Mouse (Mus musculus) brown adipose tissue, adult 24 weeks (tissue): Measurements from ENCODE around the gene Acbd4. TPM values are rescaled to one million over a fixed set of nuclear protein-coding genes. Genes with fewer than 3 reads are reported as not detected.

Experiments
- H3K27ac ChIP-seq: fragments of 200-500 bp; replicated peaks from 2 replicates; pipeline ENCODE4 v1.5.1; 2012; ENCODE audit warnings: low read depth, mild to moderate bottlenecking, low read length
- H3K4me1 ChIP-seq: fragments of 200-500 bp; 2 replicates; pipeline ENCODE4 v1.6.1; 2012; ENCODE audit warnings: low read length, mixed read lengths; ENCODE audit not compliant: control insufficient read depth, insufficient read depth, insufficient read length
- H3K4me3 ChIP-seq: fragments of 200-500 bp; 2 replicates; pipeline ENCODE4 v1.5.1; 2012; ENCODE audit warnings: low read depth, mild to moderate bottlenecking, low read length, moderate library complexity; ENCODE audit not compliant: insufficient read depth
- polyA plus RNA-seq: library from polyadenylated mRNA; stranded (reverse); fragments of >200 nt; gene quantifications from 2 replicates; pipeline ENCODE4 v1.2.4, GENCODE M21; 2012; ENCODE audit not compliant: missing spikeins, insufficient read depth, insufficient read length

The Acbd4 gene
- polyA plus RNA-seq, 1 experiment, result 183 TPM

GRCm38 (mm10) chr11:103099352-103099940, 2.0 kb upstream of the Acbd4 start:
- no peak overlapping the region for H3K27ac ChIP-seq

DNA sequence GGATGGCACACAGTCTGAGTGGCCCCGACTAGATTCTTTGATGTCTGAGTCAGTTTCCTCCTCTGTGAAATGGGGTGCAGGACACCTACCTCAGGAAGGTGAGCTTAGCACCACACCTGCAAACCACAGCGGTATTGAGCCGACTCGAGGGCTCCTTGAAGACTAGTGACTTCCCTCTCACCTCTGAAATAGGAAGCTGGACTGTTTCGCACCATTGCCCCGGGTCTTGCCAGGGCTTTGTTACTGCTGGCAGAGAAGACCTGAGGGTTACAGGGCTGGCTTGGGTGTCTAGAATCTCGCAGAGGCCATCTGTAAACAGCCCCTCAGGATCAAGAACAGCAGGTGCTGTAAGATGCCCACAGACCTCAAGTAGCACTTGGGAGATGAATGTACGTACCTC, 1.1 kb upstream of the Acbd4 start:
- peaks cover 5% of the 10 kb centered on the region; the same call in 1 of the 2 replicates for H3K4me1 ChIP-seq
- no peak overlapping the region for H3K27ac ChIP-seq
- H3K4me3 ChIP-seq, result peak overlapping the region; percentile 74

More at GRCm38 (mm10) chr11:103099352-103099940, 2.0 kb upstream of the Acbd4 start:
- Histone ChIP-seq H3K4me3 (no peak overlapping the region), H3K4me1 (peaks cover 7% of the 10 kb centered on the region; the same call in 1 of the 2 replicates)

DNA sequence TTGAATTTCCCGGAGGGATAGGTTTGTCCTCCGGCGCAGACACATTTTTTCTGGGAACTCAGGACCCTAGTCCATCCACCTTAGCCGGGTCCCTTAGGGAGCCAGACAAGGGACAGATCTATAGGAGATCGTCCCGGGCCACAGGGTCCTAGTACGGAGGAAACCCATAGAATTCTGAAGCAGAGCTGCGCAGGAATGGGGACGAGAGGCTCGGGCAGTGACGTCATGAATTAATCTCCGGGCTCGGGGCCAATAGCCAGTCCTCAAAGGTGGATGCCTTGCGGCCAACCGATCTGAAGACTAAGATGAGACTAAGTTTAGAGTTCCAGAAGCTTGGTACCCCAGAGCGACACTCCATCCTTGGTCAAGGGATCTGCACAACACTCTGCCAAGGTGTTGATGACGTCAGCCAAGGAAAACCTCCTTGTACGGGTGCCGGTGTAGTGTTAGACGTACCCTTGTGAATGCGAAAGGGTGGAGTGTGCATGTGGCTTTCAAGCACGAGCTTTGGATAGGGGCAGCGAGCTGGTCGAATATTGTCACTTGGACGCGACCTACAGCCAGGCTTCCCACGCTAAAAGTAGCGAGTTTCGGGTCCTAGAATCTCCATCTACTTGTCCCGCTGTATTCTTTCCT, 502 bp downstream of the Acbd4 start:
- peaks cover 12% of the 10 kb centered on the region for H3K4me1 ChIP-seq
- peak overlapping the region; percentile 71 for H3K27ac ChIP-seq
- H3K4me3 ChIP-seq, result peak overlapping the region; percentile 74

DNA sequence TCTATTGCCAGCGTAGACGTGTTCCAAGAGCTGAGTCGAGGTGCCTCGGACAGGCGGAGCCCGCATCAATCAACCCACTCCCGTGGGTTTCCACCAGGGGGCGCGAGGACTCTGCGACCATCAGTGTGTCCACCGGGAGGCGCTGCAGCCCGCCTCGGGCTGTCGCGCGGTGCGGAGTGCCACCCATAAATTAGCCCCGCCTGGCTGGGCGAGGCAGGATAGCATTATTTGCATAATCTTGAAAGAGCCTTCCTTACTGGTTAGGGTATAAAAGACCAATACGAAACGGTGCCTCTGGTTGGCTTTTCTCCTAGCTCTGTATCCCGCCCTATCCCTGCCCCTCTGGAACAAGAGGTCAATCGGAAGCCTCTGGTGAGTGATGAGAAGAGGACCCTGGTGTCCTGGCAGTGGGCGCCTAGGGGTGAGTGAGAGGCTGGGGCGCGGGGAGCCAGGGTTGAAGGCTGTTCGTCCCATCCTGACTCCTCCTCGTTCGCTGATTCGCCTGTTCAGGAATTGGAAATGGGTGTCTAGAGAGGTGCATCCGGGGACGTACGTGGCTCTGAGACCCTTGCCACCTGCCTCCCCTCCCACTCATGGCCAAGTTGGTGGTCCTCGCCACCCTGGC, 1.4 kb downstream of the Acbd4 start:
- peaks cover 7% of the 10 kb centered on the region for H3K4me1 ChIP-seq
- H3K4me3 ChIP-seq, result peak overlapping the region; percentile 74
- peak overlapping the region; percentile 71 for H3K27ac ChIP-seq

GRCm38 (mm10) chr11:103103621-103104020, 2.1 kb downstream of the Acbd4 start:
- H3K27ac ChIP-seq, result no peak overlapping the region; the same call in 1 of the 2 replicates
- H3K4me1 ChIP-seq, result peaks cover 7% of the 10 kb centered on the region
- peak overlapping the region; percentile 66 for H3K4me3 ChIP-seq

DNA sequence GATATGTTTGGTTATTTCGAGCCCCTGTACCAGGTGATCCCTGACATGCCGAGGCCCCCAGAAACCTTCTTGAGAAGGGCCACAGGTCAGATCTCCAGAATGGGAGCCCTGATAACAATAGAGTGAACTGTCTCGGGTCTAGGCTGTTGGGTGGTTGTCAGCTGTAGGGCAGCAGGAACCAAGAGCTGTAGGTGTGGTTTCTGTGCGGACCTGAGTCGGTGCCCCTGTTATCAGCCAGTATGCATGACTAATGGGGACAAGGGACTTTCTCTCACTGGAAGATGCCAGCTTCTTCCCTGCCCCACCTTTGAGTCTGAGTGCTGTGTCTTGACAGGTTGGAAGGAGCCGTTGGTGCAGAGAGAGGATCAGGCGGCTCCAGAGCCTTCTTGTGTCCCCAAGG, 3.0 kb downstream of the Acbd4 start:
- Histone ChIP-seq H3K4me1 (peaks cover 7% of the 10 kb centered on the region), H3K4me3 (peak overlapping the region; percentile 66; the same call in 1 of the 2 replicates), H3K27ac (peak overlapping the region; percentile 6; the same call in 1 of the 2 replicates)

DNA sequence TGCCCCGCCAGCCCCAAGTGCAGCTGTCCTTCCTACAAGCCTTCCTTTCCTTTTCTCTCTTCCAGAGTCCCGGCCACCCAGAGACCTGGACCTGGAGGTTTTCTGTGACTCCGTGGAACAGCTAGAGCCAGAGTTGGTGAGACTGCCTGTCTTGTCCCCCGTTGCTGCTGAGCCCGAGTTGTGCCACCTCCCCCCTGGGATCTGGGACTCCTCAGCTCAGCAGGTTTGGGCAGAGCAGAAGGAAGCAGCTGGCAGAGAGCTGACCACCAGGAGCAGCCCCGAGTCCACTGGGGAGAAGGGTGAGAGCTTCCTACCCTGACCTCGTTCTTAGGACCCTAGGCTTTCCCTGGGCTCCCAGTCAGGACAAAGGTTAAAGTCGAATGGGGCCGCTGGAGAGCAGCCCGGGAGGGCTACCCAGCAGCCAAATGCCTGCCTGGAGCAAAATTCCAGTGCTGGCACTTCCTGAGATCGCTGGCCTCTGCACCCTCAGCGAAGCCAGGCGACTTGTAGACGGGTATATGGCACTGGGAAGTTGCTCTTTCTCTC, 3.8 kb downstream of the Acbd4 start:
- H3K4me1 ChIP-seq, result peaks cover 7% of the 10 kb centered on the region
- peak overlapping the region; percentile 28; the same call in 1 of the 2 replicates for H3K27ac ChIP-seq
- H3K4me3 ChIP-seq, result no peak overlapping the region

GRCm38 (mm10) chr11:103105810-103106209, 4.3 kb downstream of the Acbd4 start:
- Histone ChIP-seq H3K27ac (peak overlapping the region; percentile 40), H3K4me3 (peak overlapping the region; percentile 8; the same call in 1 of the 2 replicates), H3K4me1 (peaks cover 7% of the 10 kb centered on the region)

DNA sequence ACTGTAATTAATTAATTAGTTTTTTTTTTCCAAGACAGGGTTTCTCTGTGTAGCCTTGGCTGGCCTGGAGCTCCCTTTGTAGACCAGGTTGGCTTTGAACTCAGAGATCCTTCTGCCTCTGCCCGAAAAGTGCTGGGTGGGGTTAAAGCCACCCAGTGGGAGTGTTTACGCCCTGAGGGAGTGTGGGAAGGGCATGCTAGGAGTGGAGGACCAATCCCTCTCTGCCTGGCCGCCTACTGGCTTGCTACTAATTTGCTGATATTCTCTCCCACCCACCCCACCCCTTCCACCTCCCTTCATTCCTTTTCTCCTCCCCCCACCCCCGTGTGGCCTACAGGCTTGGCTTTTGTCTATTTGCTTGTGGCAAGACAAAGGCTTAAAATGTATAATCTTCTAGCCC, 4.9 kb downstream of the Acbd4 start:
- peaks cover 11% of the 10 kb centered on the region for H3K4me1 ChIP-seq
- peak overlapping the region; percentile 73 for H3K27ac ChIP-seq
- no peak overlapping the region for H3K4me3 ChIP-seq

DNA sequence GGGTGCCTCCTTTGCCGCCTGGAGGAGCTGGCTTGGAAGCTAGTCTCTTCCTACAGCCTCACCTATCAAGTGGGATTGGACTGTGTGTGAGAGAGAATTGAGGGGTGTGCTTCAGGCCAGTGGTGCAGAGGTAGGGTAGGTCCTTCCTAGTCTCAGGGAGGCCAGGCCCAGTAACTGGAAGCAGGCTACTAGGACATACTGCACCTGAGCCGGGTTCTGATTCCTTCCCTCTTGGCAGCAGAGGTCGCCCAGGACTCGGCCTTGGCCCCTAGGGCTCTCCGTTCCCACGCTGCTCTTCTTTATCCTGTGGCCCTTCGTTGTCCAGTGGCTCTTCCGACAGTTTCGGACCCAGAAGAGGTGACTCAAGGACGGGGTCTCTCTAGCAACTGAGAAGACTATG, 9.8 kb downstream of the Acbd4 start:
- H3K4me1 ChIP-seq, result peaks cover 22% of the 10 kb centered on the region
- peak overlapping the region; percentile 40 for H3K4me3 ChIP-seq
- H3K27ac ChIP-seq, result peak overlapping the region; percentile 60

DNA sequence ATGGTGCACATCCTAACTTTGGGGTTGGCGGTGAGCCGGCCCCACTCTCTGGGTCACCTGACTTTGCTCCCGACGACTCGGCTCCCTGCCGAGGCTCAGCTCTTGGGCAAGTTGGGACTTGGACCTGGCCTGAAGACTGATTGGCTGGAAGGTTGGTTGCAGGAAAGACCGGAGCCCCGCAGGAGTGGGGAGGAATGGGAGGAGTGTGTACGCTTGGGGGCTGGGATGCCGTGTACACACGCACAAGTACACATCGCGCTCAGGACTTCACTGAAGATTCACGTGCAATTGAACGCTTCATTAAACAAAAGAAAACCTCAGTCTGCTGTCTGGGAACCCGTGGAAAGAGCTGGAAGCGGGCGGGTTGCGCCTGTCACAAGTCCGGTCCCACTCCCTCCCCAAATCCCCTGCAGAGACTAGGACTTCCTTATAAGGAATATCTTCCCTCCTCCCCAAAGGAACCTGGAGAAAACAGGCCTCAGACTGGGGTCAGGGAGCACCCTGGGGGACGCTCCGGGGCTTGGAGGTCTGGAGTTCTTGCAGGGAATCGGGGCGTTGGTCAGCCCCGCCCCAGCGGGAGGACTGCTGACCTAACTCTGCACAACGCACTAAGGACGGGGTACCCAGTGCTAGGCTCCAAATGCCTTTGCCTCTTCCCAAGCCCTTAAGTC, 10.5 kb downstream of the Acbd4 start:
- Histone ChIP-seq H3K27ac (peak overlapping the region; percentile 60), H3K4me1 (peaks cover 19% of the 10 kb centered on the region), H3K4me3 (peak overlapping the region; percentile 40)

GRCm38 (mm10) chr11:103112552-103112912, 11.1 kb downstream of the Acbd4 start:
- Histone ChIP-seq H3K4me1 (peaks cover 19% of the 10 kb centered on the region), H3K4me3 (peak overlapping the region; percentile 40), H3K27ac (peak overlapping the region; percentile 60)

- Histone ChIP-seq H3K27ac (peak overlapping the region; percentile 60), H3K4me1 (peaks cover 19% of the 10 kb centered on the region), H3K4me3 (no peak overlapping the region; the same call in 1 of the 2 replicates)
Measured at GRCm38 (mm10) chr11:103113005-103113404, 11.5 kb downstream of the Acbd4 start.

DNA sequence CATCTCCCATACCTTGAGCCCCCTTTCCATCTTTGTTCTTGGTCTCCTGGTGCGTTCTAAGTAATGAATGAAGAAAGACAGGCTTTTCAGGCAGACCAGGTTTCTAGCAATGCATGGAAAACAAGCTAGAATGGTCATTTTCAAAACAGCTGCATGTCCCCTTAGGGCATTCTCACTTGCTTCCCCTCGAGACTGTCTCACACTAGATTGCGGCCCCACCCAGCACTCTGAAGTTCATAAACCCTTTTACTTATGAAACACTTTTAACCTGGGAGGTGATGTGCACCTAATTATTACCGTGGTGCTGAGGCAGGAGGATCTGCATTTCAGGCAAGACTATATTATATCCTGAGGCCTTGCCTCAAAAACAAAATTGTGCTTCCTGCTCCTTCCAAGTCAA, 12.3 kb downstream of the Acbd4 start:
- H3K27ac ChIP-seq, result no peak overlapping the region
- H3K4me3 ChIP-seq, result no peak overlapping the region
- peaks cover 19% of the 10 kb centered on the region for H3K4me1 ChIP-seq
